Mouse (Mus musculus) heart, postnatal 25 days (tissue): Measurements from ENCODE around the gene Adgrf3. TPM values are rescaled to one million over a fixed set of nuclear protein-coding genes. Genes with fewer than 3 reads are reported as not detected.

ENCODE experiments used
- DNase-seq: peaks from one replicate; pipeline ENCODE4 v3.0.0; 2022; ENCODE audit warnings: low spot score
- intact Hi-C: fragments of 180-260 bp; cut with DNase I; formaldehyde crosslinking; loops from one replicate; pipeline ENCODE4 v1.15.1; 2025
- total RNA-seq, 2 experiments: library from RNA; stranded (reverse); gene quantifications; 2 replicates each; pipeline ENCODE4 v1.2.3; 2021

The Adgrf3 gene
- total RNA-seq, 2 experiments from 2014 or later, result 0.08 to 0.11 TPM

GRCm38 (mm10) chr5:30203216-30203885 lies 2.2 kb downstream of the Adgrf3 start:
- intact Hi-C loops, result no loop called here
- no peak for DNase-seq

- DNase-seq, result no peak
- intact Hi-C loops, result no loop called here
Measured at GRCm38 (mm10) chr5:30202221-30202620, 3.3 kb downstream of the Adgrf3 start.

- no peak for DNase-seq
- intact Hi-C loops, result no loop called here
Measured at GRCm38 (mm10) chr5:30201521-30201920, 4.0 kb downstream of the Adgrf3 start.

GRCm38 (mm10) chr5:30198257-30198656 lies 7.3 kb downstream of the Adgrf3 start:
- intact Hi-C loops, result no loop called here
- no peak for DNase-seq

- intact Hi-C loops, result no loop called here
- no peak for DNase-seq
Measured at GRCm38 (mm10) chr5:30195340-30195739, 10.2 kb downstream of the Adgrf3 start.

GRCm38 (mm10) chr5:30192452-30192851 lies 13.1 kb downstream of the Adgrf3 start:
- no peak for DNase-seq
- intact Hi-C loops, result loop anchor here (5.0 kb wide), 1 partner anchor 65 kb away; no protein-coding TSS in a partner anchor

GRCm38 (mm10) chr5:30187687-30188485 lies 17.6 kb downstream of the Adgrf3 start:
- DNase-seq, result no peak
- intact Hi-C loops, result loop anchor here (5.0 kb wide), 1 partner anchor 46 kb away; no protein-coding TSS in a partner anchor

GRCm38 (mm10) chr5:30175811-30176210 lies 29.7 kb downstream of the Adgrf3 start:
- intact Hi-C loops, result no loop called here

GRCm38 (mm10) chr5:30172931-30173692 lies 32.4 kb downstream of the Adgrf3 start:
- DNase-seq, result no peak
- intact Hi-C loops, result loop anchor here (5.0 kb wide), 1 partner anchor 46 kb away; no protein-coding TSS in a partner anchor

More at GRCm38 (mm10) chr5:30175811-30176210, 29.7 kb downstream of the Adgrf3 start:
- no peak for DNase-seq

GRCm38 (mm10) chr5:30172115-30172514 lies 33.4 kb downstream of the Adgrf3 start:
- no peak for DNase-seq
- intact Hi-C loops, result loop anchor here (5.0 kb wide), 1 partner anchor 45 kb away; no protein-coding TSS in a partner anchor

- DNase-seq, result no peak
- intact Hi-C loops, result loop anchor here (5.0 kb wide), 1 partner anchor 43 kb away; no protein-coding TSS in a partner anchor
Measured at GRCm38 (mm10) chr5:30170303-30170940, 35.1 kb downstream of the Adgrf3 start.

- DNase-seq, result no peak
- intact Hi-C loops, result no loop called here
Measured at GRCm38 (mm10) chr5:30165234-30165946, 40.1 kb downstream of the Adgrf3 start.

- intact Hi-C loops, result no loop called here
- DNase-seq, result no peak
Measured at GRCm38 (mm10) chr5:30162339-30162738, 43.2 kb downstream of the Adgrf3 start.

- no peak for DNase-seq
- intact Hi-C loops, result no loop called here
Measured at GRCm38 (mm10) chr5:30161836-30162235, 43.7 kb downstream of the Adgrf3 start.

GRCm38 (mm10) chr5:30159601-30160000 lies 45.9 kb downstream of the Adgrf3 start:
- intact Hi-C loops, result no loop called here
- no peak for DNase-seq

- DNase-seq, result no peak
- intact Hi-C loops, result no loop called here
Measured at GRCm38 (mm10) chr5:30155821-30156629, 49.5 kb downstream of the Adgrf3 start.

- no peak for DNase-seq
- intact Hi-C loops, result no loop called here
Measured at GRCm38 (mm10) chr5:30155395-30155792, 50.1 kb downstream of the Adgrf3 start.
